Mouse (Mus musculus): ENCODE measurements at regions not wholly inside any gene's neighbourhood (a gene's known extent, or its start where the extent isn't known, plus 50 kb on each side); places are given as distances from the start of the nearest gene placed in this dataset.

GRCm38 (mm10) chr4:8961851-8962250 lies 723.0 kb upstream of the Car8 start:
- TF ChIP-seq CTCF (conservative IDR thresholded peaks at IDR 0.05) = no peak
- DNase-seq (ENCODE audit: low spot score in 2 of 2) = no peak
- Histone ChIP-seq H3K27ac (no peak overlapping the region), H3K4me3 (no peak overlapping the region)

- no peak for TF ChIP-seq CTCF (conservative IDR thresholded peaks at IDR 0.05)
- Histone ChIP-seq H3K27ac (no peak overlapping the region), H3K4me3 (no peak overlapping the region)
- DNase-seq (ENCODE audit: low spot score in 2 of 2) = no peak
Measured at GRCm38 (mm10) chr4:8957771-8958170, 718.9 kb upstream of the Car8 start.

- Histone ChIP-seq H3K27ac (no peak overlapping the region), H3K4me3 (no peak overlapping the region)
- no peak for TF ChIP-seq CTCF (conservative IDR thresholded peaks at IDR 0.05)
- DNase-seq (ENCODE audit: low spot score in 2 of 2) = no peak
Measured at GRCm38 (mm10) chr4:8957023-8957343, 718.1 kb upstream of the Car8 start.

- no peak overlapping the region for H3K27ac ChIP-seq
- no peak for DNase-seq (ENCODE audit: low spot score in 2 of 2)
- no peak overlapping the region for H3K4me3 ChIP-seq
- no peak for TF ChIP-seq CTCF (conservative IDR thresholded peaks at IDR 0.05)
Measured at GRCm38 (mm10) chr4:8956312-8957022, 717.6 kb upstream of the Car8 start.

- DNase-seq (ENCODE audit: low spot score in 2 of 2) = no peak
- no peak for TF ChIP-seq CTCF (conservative IDR thresholded peaks at IDR 0.05)
- Histone ChIP-seq H3K4me3 (no peak overlapping the region), H3K27ac (no peak overlapping the region)
Measured at GRCm38 (mm10) chr4:8955306-8955705, 716.5 kb upstream of the Car8 start.

GRCm38 (mm10) chr4:8954356-8954914 lies 715.6 kb upstream of the Car8 start:
- no peak overlapping the region; the same call in 1 of the 2 replicates for H3K27ac ChIP-seq
- H3K4me3 ChIP-seq = no peak overlapping the region
- TF ChIP-seq CTCF (conservative IDR thresholded peaks at IDR 0.05) = no peak
- no peak for DNase-seq (ENCODE audit: low spot score in 2 of 2)

- Histone ChIP-seq H3K4me3 (no peak overlapping the region), H3K27ac (no peak overlapping the region)
- DNase-seq (ENCODE audit: low spot score in 2 of 2) = no peak
- TF ChIP-seq CTCF (conservative IDR thresholded peaks at IDR 0.05) = no peak
Measured at GRCm38 (mm10) chr4:8953181-8953580, 714.3 kb upstream of the Car8 start.

- no peak for DNase-seq (ENCODE audit: low spot score in 2 of 2)
- H3K27ac ChIP-seq = no peak overlapping the region
- no peak overlapping the region for H3K4me3 ChIP-seq
- no peak for TF ChIP-seq CTCF (conservative IDR thresholded peaks at IDR 0.05)
Measured at GRCm38 (mm10) chr4:8949951-8950350, 711.1 kb upstream of the Car8 start.

GRCm38 (mm10) chr4:8949537-8949936 lies 710.7 kb upstream of the Car8 start:
- TF ChIP-seq CTCF (conservative IDR thresholded peaks at IDR 0.05) = no peak
- Histone ChIP-seq H3K27ac (no peak overlapping the region), H3K4me3 (no peak overlapping the region)
- no peak for DNase-seq (ENCODE audit: low spot score in 2 of 2)

GRCm38 (mm10) chr4:8945116-8945515 lies 706.3 kb upstream of the Car8 start:
- no peak for TF ChIP-seq CTCF (conservative IDR thresholded peaks at IDR 0.05)
- DNase-seq (ENCODE audit: low spot score in 2 of 2) = no peak
- Histone ChIP-seq H3K4me3 (no peak overlapping the region), H3K27ac (no peak overlapping the region)

- H3K4me3 ChIP-seq = no peak overlapping the region
- no peak for DNase-seq (ENCODE audit: low spot score in 2 of 2)
- no peak overlapping the region for H3K27ac ChIP-seq
- TF ChIP-seq CTCF (conservative IDR thresholded peaks at IDR 0.05) = no peak
Measured at GRCm38 (mm10) chr4:8943080-8943479, 704.2 kb upstream of the Car8 start.

- no peak for DNase-seq (ENCODE audit: low spot score in 2 of 2)
- peak overlapping the region; percentile 46; the same call in 1 of the 2 replicates for H3K27ac ChIP-seq
- H3K4me3 ChIP-seq = no peak overlapping the region
- TF ChIP-seq CTCF (conservative IDR thresholded peaks at IDR 0.05) = no peak
Measured at GRCm38 (mm10) chr4:8938948-8939411, 700.1 kb upstream of the Car8 start.

GRCm38 (mm10) chr4:8935899-8936298 lies 697.1 kb upstream of the Car8 start:
- H3K4me3 ChIP-seq = no peak overlapping the region
- H3K27ac ChIP-seq = no peak overlapping the region
- TF ChIP-seq CTCF (conservative IDR thresholded peaks at IDR 0.05) = no peak
- DNase-seq (ENCODE audit: low spot score in 2 of 2) = no peak

GRCm38 (mm10) chr4:8934541-8934940 lies 695.7 kb upstream of the Car8 start:
- no peak for DNase-seq (ENCODE audit: low spot score in 2 of 2)
- H3K4me3 ChIP-seq = no peak overlapping the region
- no peak for TF ChIP-seq CTCF (conservative IDR thresholded peaks at IDR 0.05)
- H3K27ac ChIP-seq = no peak overlapping the region

All from layer of hippocampus, adult 2 months (tissue).